Mouse (Mus musculus): ENCODE results near the gene Cdc25a. TPM values are rescaled to one million over a fixed set of nuclear protein-coding genes. Genes with fewer than 3 reads are reported as not detected.

Gene Cdc25a
- polyA plus RNA-seq (2017; shearing (Covaris generic)) = 8.1 TPM

DNA sequence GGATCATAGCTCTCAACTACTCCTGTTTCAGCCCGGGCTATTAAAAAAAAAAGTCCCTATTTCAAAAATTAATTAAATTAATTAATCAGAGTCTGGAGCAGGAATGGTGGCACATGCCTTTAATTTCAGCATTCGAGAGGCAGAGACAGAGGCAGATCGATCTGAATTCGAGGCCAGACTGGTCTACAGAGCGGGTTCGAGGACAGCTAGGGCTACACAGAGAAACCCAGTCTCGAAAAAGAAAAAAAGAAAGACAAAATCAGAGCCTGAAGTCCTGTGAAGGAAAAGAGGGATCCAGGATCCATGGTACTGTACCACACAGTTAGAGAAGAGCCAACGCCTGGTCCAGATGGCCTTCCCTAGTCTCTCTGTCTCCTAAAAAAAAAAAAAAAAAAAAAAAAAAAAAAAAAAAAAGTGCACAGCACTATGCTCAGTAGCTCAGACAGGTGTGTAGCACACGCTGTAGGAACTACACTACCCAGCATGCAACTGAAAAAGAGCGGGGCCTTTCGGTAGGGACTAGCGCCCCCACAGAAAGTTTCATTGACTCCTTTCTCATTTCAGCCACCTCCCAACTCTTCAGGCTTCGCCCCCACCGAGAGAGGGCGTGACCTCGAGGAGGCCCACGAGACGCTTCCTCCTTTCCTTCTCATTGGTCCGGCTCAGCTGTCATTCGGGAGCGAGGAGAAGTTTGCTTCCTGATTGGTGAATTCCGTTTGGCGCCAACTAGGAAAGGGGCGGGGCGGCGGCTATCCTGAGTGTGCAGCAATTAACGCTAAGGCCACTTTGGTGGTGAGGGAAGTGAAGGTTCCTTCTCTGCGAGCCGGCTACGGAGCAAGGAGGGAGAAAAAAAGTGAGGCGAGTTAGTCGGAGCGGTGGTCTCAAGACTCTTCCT lies at the start of gene Cdc25a:
Cdc25a (plus strand) TSS at position 783 of the 895 bp plus-strand sequence.

DNA sequence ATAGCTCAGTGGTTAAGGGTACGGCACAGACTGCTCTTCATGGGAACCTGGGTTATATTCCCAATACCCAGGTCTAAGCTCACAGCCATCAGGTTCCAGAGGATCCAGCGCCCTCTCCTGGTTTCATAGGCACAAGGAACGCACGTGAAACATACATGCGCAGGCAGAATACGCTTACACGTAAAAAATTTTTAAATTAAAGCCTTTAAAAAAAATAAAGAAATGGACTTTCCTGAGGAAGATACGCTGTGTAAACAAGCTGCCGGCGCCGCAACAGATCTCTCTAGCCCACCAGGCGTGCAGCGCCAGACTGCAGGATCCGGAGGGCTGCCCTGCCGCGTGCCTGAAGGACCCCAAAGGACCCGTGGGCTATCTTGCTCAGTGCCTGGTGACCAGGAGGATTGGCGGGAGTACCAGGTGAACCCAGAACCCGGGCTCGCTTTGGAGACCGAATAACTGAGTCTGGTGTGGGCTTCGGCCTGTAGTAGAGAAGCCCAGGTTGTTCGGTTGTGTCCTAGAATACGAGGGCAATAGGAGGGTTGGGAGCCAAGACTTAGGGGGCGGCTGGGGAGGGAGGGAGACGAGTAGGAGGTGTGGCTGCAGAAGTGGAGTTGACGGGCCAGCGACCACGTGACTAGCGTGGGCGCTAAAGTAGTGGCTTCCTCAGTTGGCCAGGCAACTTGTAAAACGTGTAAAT lies 42.8 kb upstream of the Cdc25a start, which contains the start of gene Nme6:
Nme6 (plus strand) TSS at position 359 of the 697 bp plus-strand sequence.

DNA sequence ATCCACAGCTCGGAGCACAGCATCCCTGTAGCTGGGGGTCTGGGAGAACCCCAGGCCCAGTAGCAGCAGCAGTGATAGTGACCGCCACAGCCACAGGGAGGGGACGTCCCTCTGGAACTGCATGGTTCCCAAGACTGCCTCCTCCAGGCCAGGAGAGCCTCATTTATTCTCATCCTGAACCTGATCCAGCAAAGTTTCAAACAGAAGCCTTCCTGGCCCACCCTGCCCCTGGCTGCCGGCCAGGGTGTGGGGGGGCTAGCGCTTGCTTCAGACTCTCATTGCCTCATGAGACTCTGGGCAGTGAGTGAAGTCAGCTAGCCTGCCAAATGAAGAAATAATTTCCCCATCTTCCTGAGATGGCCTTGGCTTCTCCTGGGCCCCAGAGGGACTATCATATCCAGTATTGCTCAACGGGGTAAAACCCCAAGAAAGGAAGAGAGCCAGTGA lies 26.0 kb upstream of the Cdc25a start, which contains the start of gene Camp:
Camp (minus strand) TSS at position 306 of the 447 bp plus-strand sequence.

DNA sequence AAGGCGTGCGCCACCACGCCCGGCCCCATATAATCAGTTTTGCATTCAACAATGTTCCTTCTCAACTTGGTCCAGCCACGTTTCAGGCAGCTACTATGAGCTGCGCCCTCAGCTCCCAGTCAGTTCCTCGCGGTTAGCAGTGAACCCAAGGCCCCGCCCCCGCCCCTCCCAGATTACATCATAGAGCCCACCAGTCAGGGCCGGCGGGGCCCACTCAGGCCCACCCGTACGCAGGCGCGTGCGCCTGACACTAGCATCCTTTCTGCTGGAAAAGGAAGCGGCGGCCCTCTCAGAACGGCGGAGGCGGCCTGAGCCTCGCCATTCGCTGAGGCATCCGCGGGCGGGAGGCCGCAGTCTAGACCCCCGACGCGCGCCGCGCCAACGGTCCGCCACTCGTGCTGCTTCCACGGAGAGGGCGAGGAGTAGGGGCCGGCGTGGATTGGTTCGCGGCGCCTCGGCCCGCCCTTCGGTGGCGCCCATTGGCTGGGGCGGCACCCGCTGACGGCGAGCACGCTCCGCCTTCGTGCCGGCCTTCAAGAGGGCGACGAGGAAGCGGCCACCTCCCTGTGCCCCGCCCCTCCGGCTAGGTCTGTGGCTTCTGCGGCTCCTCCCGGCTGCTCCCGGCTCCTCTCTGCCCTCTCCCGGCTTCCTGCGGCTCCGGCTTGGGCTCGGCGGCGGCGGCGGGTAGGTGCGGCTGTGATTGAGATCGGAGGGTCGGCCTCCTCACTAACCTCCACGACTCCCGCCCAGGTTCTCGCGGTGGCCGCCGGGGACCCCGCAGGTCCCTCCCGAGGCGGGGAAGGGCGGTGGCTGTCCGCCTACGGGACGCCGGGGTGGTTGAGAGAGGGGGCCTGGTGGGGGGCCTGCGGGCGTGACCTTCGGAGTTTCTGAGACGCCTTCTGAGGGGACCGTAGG lies 56.1 kb downstream of the Cdc25a start, which contains the start of gene Map4:
Map4 (plus strand) TSS at position 204 of the 915 bp plus-strand sequence.

Other genes starting within 250 kb of the Cdc25a start
- not detected for gene Fbxw24, start 249.5 kb upstream of the Cdc25a start, polyA plus RNA-seq (2017; shearing (Covaris generic))
- not detected for gene Fbxw25, start 210.9 kb upstream of the Cdc25a start, polyA plus RNA-seq (2017; shearing (Covaris generic))
- gene Fbxw18, start 172.9 kb upstream of the Cdc25a start, polyA plus RNA-seq (2017; shearing (Covaris generic)) = not detected
- not detected for gene Fbxw26, start 129.5 kb upstream of the Cdc25a start, polyA plus RNA-seq (2017; shearing (Covaris generic))
- not detected for gene Fbxw27, start 84.9 kb upstream of the Cdc25a start, polyA plus RNA-seq (2017; shearing (Covaris generic))
- gene Spink8, start 63.3 kb upstream of the Cdc25a start, polyA plus RNA-seq (2017; shearing (Covaris generic)) = not detected
- 17.7 TPM for gene Nme6, start 42.8 kb upstream of the Cdc25a start, polyA plus RNA-seq (2017; shearing (Covaris generic))
- gene Camp, start 26.0 kb upstream of the Cdc25a start, polyA plus RNA-seq (2017; shearing (Covaris generic)) = not detected
- gene Map4, start 55.9 kb downstream of the Cdc25a start, polyA plus RNA-seq (2017; shearing (Covaris generic)) = 69.4 TPM
- gene Smarcc1, start 242.1 kb downstream of the Cdc25a start, polyA plus RNA-seq (2017; shearing (Covaris generic)) = 21.8 TPM
- gene Dhx30, start 242.3 kb downstream of the Cdc25a start, polyA plus RNA-seq (2017; shearing (Covaris generic)) = 135 TPM